Mouse (Mus musculus): Measurements from ENCODE around the gene Spo11.

DNA sequence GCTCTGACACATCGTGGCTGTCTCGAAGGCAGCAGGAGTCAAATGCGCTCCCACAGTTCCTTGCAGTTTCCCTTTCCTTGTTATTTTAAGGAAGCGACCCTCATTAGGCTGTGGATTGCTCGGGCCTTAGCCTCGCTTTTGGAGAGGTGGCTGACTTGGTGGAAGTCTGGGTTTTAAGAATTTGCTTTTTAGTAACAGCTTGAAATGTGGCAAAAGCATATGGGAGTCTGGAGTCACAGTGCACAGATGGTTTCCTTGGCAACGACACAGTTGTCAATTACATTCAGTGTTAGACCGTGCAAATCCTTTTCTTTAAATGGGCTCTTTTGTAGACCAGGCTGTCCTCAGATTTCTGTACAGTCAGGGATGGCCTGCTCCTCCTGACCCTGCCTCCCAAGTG lies 23.4 kb downstream of the Spo11 start:
- no peak for TF ChIP-seq RCOR1 (conservative IDR thresholded peaks at IDR 0.05; ENCODE audit: low read depth, low read length)
- TF ChIP-seq MAX (IDR thresholded peaks at IDR 0.05; ENCODE audit: low read length): no peak
- no peak for TF ChIP-seq TCF12 (IDR thresholded peaks at IDR 0.05; ENCODE audit: low read depth, low read length)
- TF ChIP-seq POLR2AphosphoS2 (IDR thresholded peaks at IDR 0.05; ENCODE audit: low read depth, low read length): no peak
- no peak for TF ChIP-seq MAFK (IDR thresholded peaks at IDR 0.05; ENCODE audit: insufficient replicate concordance, low read length)
- TF ChIP-seq E2F4 (IDR thresholded peaks at IDR 0.05; ENCODE audit: insufficient replicate concordance, low read depth, low read length): no peak
- TF ChIP-seq CTCF (conservative IDR thresholded peaks at IDR 0.05 in 1 of 2, IDR thresholded peaks at IDR 0.05 in 1 of 2; ENCODE audit: low read depth in 2 of 2, low read length in 2 of 2): no peak
- no peak for TF ChIP-seq RAD21 (IDR thresholded peaks at IDR 0.05; ENCODE audit: low read depth, low read length)
- TF ChIP-seq MEF2A (IDR thresholded peaks at IDR 0.05; ENCODE audit: borderline replicate concordance, low read depth, low read length): no peak
- TF ChIP-seq EP300 (IDR thresholded peaks at IDR 0.05; ENCODE audit: low read length): no peak
- TF ChIP-seq CHD2 (IDR thresholded peaks at IDR 0.05; ENCODE audit: low read length): no peak

All from CH12.LX (cell line).